Mouse (Mus musculus): ENCODE results near the gene Ttc30b.

GRCm38 (mm10) chr2:75959850-75960365, 21.5 kb upstream of the Ttc30b start:
- TF ChIP-seq POLR2A (IDR thresholded peaks at IDR 0.05; ENCODE audit: borderline replicate concordance, low read depth, low read length) (no peak), CTCF (IDR thresholded peaks at IDR 0.05; ENCODE audit: low read depth, low read length) (no peak)

Data from bone marrow macrophage, adult 2 months (primary cell).